Mouse (Mus musculus) intestine, embryonic 14.5 days (tissue): ENCODE measurements around the gene Ccdc17. TPM values are rescaled to one million over a fixed set of nuclear protein-coding genes. Genes with fewer than 3 reads are reported as not detected.
A peak's percentile ranks its signal among the peaks of the same experiment; 100 is the strongest.

Experiments used
- ATAC-seq: fragments of 200-750 bp; cut with Nextera tagmentation; replicated peaks from 2 replicates; pipeline ENCODE4 v1.8.0; 2017; ENCODE audit warnings: low read depth, moderate number of reproducible peaks, moderate TSS enrichment, moderate library complexity; ENCODE audit not compliant: low FRiP score, low TSS enrichment
- DNase-seq: peaks from one replicate; pipeline ENCODE4 v3.0.0-alpha.2; 2018; ENCODE audit warnings: low spot score
- H3K27ac ChIP-seq: fragments of 300-500 bp; sonication (generic); 2 replicates; pipeline ENCODE4 v1.5.1; 2014; ENCODE audit warnings: low read depth, mild to moderate bottlenecking, control low read depth
- H3K27me3 ChIP-seq: fragments of 300-500 bp; sonication (generic); replicated peaks from 2 replicates; pipeline ENCODE4 v1.6.1; 2014; ENCODE audit warnings: low read length, control low read depth; ENCODE audit not compliant: control insufficient read depth, insufficient read depth
- H3K36me3 ChIP-seq: fragments of 300-500 bp; sonication (generic); 2 replicates; pipeline ENCODE4 v1.6.1; 2014; ENCODE audit warnings: low read length, control low read depth; ENCODE audit not compliant: control insufficient read depth, insufficient read depth
- H3K4me1 ChIP-seq: fragments of 300-500 bp; sonication (generic); replicated peaks from 2 replicates; pipeline ENCODE4 v1.6.1; 2014; ENCODE audit warnings: low read length, control low read depth, mixed read lengths; ENCODE audit not compliant: control insufficient read depth, insufficient read depth
- H3K4me2 ChIP-seq: fragments of 300-500 bp; sonication (generic); 2 replicates; pipeline ENCODE4 v1.6.1; 2014; ENCODE audit warnings: low read length
- H3K4me3 ChIP-seq: fragments of 300-500 bp; sonication (generic); 2 replicates; pipeline ENCODE4 v1.5.1; 2014; ENCODE audit warnings: low read depth, low read length, control low read depth, mixed read lengths
- H3K9ac ChIP-seq: fragments of 300-500 bp; sonication (generic); 2 replicates; pipeline ENCODE4 v1.6.1; 2014; ENCODE audit warnings: mild to moderate bottlenecking, low read length
- H3K9me3 ChIP-seq: fragments of 300-500 bp; sonication (generic); 2 replicates; pipeline ENCODE4 v1.6.1; 2016; ENCODE audit warnings: low read length, control low read depth; ENCODE audit not compliant: control insufficient read depth
- WGBS: fragments of 180-500 bp; shearing (Covaris S2); extraction: QIAGEN DNeasy Blood & Tissue Kit; methylation state at CpG from one replicate; pipeline ENCODE4 v1.1.7; 2014; 5-methylcytosine and 5-hydroxymethylcytosine counted together
- polyA plus RNA-seq: library from polyadenylated mRNA; unstranded; fragments of >200 nt; fragmentation: Nextera tagmentation; extraction: Ambion mirVana; gene quantifications from 2 replicates; pipeline ENCODE4 v1.2.1, GENCODE M21; 2014

Gene Ccdc17
- polyA plus RNA-seq, 1 experiment from 2014 or later: 4.1 TPM

DNA sequence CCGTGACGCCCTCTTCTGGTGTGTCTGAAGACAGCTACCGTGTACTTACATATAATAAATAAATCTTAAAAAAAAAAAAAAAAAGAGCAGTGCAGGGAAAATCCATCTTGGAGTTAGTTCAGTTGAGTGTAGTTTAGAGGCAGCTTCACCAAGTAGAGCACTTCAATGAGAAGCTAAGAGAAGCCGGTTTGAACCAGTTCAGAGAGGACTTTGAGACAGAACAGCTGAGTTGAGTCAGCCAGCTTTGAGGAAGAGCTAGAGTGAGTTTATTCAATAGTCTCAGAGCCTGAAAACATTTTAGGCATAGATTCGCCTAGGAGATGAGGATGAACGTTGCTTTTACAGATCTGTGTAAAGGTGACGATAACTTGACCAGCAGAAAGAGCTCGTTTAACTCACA, 661 bp upstream of the Ccdc17 start:
- no peak overlapping the region for H3K4me3 ChIP-seq
- DNase-seq (no peak), ATAC-seq (no peak)
- H3K36me3 ChIP-seq: peaks cover 47% of the 10 kb centered on the region
- H3K4me2 ChIP-seq: no peak overlapping the region
- no peaks in the 10 kb centered on the region for H3K27me3 ChIP-seq
- no peaks in the 10 kb centered on the region for H3K9me3 ChIP-seq
- WGBS: 74% methylated on average over 8 of the region's 8 CpGs
- no peak overlapping the region for H3K9ac ChIP-seq
- H3K27ac ChIP-seq: no peak overlapping the region
- peaks cover 10% of the 10 kb centered on the region for H3K4me1 ChIP-seq

- no peaks in the 10 kb centered on the region for H3K9me3 ChIP-seq
- no peaks in the 10 kb centered on the region for H3K27me3 ChIP-seq
- H3K36me3 ChIP-seq: peaks cover 47% of the 10 kb centered on the region
- under 1% methylated on average over 50 of the region's 50 CpGs for WGBS
- peak overlapping the region; percentile 76 for H3K27ac ChIP-seq
- peak overlapping the region; percentile 92 for H3K4me2 ChIP-seq
- peak overlapping the region; percentile 69 for H3K9ac ChIP-seq
- H3K4me1 ChIP-seq: peaks cover 10% of the 10 kb centered on the region
- H3K4me3 ChIP-seq: peak overlapping the region; percentile 66
- DNase-seq (peak; percentile 94), ATAC-seq (peak; percentile 93)
Observed at GRCm38 (mm10) chr4:116596978-116597881, 776 bp downstream of the Ccdc17 start.

DNA sequence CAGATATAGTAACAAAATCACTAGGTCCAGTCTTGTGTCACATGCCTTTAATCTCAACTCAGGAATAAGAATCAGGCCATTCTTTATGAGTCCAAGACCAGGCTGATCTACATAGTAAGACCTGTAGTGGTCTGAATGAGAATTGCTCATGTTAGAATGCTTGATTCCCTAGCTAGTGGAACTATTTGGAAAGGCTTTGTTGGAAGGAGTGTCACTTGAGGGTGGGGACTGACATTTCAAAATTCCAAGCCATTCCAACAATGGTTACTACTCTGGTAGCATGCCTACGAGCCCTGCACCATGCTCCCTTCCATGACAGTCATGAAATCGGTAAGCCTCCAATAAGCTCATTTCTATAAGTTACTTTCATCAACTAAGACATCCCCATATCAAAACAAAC, 16.2 kb downstream of the Ccdc17 start:
- Histone ChIP-seq H3K27ac (no peak overlapping the region), H3K9me3 (no peaks in the 10 kb centered on the region), H3K9ac (no peak overlapping the region), H3K4me3 (no peak overlapping the region), H3K4me2 (no peak overlapping the region), H3K36me3 (peaks cover 83% of the 10 kb centered on the region), H3K4me1 (no peaks in the 10 kb centered on the region), H3K27me3 (no peaks in the 10 kb centered on the region)
- no peak for DNase-seq
- no peak for ATAC-seq
- WGBS: 95% methylated on average over 2 of the region's 2 CpGs

- no peak overlapping the region for H3K4me2 ChIP-seq
- WGBS: 93% methylated on average over 2 of the region's 2 CpGs
- H3K27me3 ChIP-seq: no peaks in the 10 kb centered on the region
- peaks cover 85% of the 10 kb centered on the region for H3K36me3 ChIP-seq
- no peak overlapping the region for H3K27ac ChIP-seq
- ATAC-seq: no peak
- DNase-seq: no peak
- no peak overlapping the region for H3K4me3 ChIP-seq
- H3K9ac ChIP-seq: no peak overlapping the region
- H3K9me3 ChIP-seq: no peaks in the 10 kb centered on the region
- H3K4me1 ChIP-seq: no peaks in the 10 kb centered on the region
Observed at GRCm38 (mm10) chr4:116615237-116615636, 18.8 kb downstream of the Ccdc17 start.

DNA sequence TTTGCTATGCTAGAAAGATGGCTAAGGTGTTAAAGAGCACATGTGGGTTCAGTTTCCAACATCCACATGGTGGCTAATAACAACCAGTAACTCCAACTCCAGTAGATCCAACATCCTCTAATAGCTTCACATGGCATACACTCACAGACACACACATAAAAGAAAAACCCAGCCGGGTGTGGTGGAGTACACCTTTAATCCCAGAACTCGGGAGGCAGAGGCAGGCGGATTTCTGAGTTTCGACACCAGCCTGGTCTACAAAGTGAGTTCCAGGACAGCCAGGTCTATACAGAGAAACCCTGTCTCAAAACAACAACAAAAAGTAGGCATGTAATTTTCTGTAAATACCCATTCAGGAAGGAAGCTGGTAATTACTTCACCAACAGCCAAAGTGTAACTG, 28.4 kb downstream of the Ccdc17 start:
- ATAC-seq: no peak
- H3K4me3 ChIP-seq: no peak overlapping the region
- H3K27me3 ChIP-seq: no peaks in the 10 kb centered on the region
- H3K9me3 ChIP-seq: no peaks in the 10 kb centered on the region
- H3K4me2 ChIP-seq: no peak overlapping the region
- H3K36me3 ChIP-seq: peaks cover 30% of the 10 kb centered on the region
- H3K27ac ChIP-seq: no peak overlapping the region
- no peak for DNase-seq
- WGBS: 96% methylated on average over 4 of the region's 4 CpGs
- peaks cover 13% of the 10 kb centered on the region for H3K4me1 ChIP-seq
- H3K9ac ChIP-seq: no peak overlapping the region

GRCm38 (mm10) chr4:116626658-116627358, 30.4 kb downstream of the Ccdc17 start:
- under 1% methylated on average over 52 of the region's 53 CpGs for WGBS
- peak overlapping the region; percentile 97 for H3K27ac ChIP-seq

DNA sequence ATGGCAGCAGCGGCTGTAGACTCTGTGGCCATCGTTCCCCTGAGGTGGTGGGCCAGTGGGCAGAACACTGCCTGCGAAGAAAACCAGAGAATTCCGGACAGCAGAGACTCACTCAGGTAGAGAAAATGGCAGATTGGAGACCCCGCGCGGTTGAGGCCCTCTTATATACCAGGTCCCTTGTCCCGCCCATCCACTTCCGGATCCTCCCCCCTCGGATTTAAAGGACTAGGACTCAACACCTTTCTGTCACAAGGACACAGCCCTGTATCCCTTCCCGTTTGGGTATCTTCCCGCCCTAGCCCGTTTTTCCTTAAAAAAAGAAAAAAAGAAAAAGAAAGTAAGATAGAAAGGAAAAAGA, 30.9 kb downstream of the Ccdc17 start:
- H3K27ac ChIP-seq: peak overlapping the region; percentile 97
- peak overlapping the region; percentile 98 for H3K4me3 ChIP-seq
- WGBS: under 1% methylated on average over 13 of the region's 13 CpGs
- H3K4me2 ChIP-seq: peak overlapping the region; percentile 77
- H3K4me1 ChIP-seq: peaks cover 13% of the 10 kb centered on the region
- no peaks in the 10 kb centered on the region for H3K27me3 ChIP-seq
- H3K36me3 ChIP-seq: peaks cover 6% of the 10 kb centered on the region
- DNase-seq (peak; percentile 99), ATAC-seq (peak; percentile 93)
- no peaks in the 10 kb centered on the region for H3K9me3 ChIP-seq
- peak overlapping the region; percentile 97 for H3K9ac ChIP-seq

More at GRCm38 (mm10) chr4:116626658-116627358, 30.4 kb downstream of the Ccdc17 start:
- Histone ChIP-seq H3K4me2 (peak overlapping the region; percentile 78), H3K36me3 (peaks cover 12% of the 10 kb centered on the region), H3K4me1 (peaks cover 13% of the 10 kb centered on the region), H3K9me3 (no peaks in the 10 kb centered on the region), H3K4me3 (peak overlapping the region; percentile 98), H3K27me3 (no peaks in the 10 kb centered on the region), H3K9ac (peak overlapping the region; percentile 97)
- DNase-seq (peak; percentile 95), ATAC-seq (peak; percentile 81)

- ATAC-seq: peak; percentile 88
- peak; percentile 92 for DNase-seq
- H3K27me3 ChIP-seq: no peaks in the 10 kb centered on the region
- H3K4me2 ChIP-seq: peak within 1 kb of the TSS; percentile 77
- peak within 1 kb of the TSS; percentile 97 for H3K9ac ChIP-seq
- peak within 1 kb of the TSS; percentile 98 for H3K4me3 ChIP-seq
- peak within 1 kb of the TSS; percentile 97 for H3K27ac ChIP-seq
- 0 out of 2 replicates have a peak, but pooled peaks cover 5% of the 10 kb centered on the region for H3K36me3 ChIP-seq
- 6% methylated on average over 23 of the region's 23 CpGs for WGBS
- H3K4me1 ChIP-seq: peaks cover 13% of the 10 kb centered on the region
- H3K9me3 ChIP-seq: no peaks in the 10 kb centered on the region
Observed at GRCm38 (mm10) chr4:116627722-116628662, 31.5 kb downstream of the Ccdc17 start, which contains the start of gene Nasp. TSS of gene Nasp (minus strand) at chr4:116627941.
